Mouse (Mus musculus): ENCODE data around the gene Vgll3. TPM values are rescaled to one million over a fixed set of nuclear protein-coding genes. Genes with fewer than 3 reads are reported as not detected.

Gene Vgll3
- 15.6 TPM for polyA plus RNA-seq (2014; fragmentation: Illumina TruSeq; extraction: RNeasy Lipid Tissue Mini Kit (QIAGEN cat#74804); ENCODE audit: insufficient read depth, low read depth, low replicate concordance)

DNA sequence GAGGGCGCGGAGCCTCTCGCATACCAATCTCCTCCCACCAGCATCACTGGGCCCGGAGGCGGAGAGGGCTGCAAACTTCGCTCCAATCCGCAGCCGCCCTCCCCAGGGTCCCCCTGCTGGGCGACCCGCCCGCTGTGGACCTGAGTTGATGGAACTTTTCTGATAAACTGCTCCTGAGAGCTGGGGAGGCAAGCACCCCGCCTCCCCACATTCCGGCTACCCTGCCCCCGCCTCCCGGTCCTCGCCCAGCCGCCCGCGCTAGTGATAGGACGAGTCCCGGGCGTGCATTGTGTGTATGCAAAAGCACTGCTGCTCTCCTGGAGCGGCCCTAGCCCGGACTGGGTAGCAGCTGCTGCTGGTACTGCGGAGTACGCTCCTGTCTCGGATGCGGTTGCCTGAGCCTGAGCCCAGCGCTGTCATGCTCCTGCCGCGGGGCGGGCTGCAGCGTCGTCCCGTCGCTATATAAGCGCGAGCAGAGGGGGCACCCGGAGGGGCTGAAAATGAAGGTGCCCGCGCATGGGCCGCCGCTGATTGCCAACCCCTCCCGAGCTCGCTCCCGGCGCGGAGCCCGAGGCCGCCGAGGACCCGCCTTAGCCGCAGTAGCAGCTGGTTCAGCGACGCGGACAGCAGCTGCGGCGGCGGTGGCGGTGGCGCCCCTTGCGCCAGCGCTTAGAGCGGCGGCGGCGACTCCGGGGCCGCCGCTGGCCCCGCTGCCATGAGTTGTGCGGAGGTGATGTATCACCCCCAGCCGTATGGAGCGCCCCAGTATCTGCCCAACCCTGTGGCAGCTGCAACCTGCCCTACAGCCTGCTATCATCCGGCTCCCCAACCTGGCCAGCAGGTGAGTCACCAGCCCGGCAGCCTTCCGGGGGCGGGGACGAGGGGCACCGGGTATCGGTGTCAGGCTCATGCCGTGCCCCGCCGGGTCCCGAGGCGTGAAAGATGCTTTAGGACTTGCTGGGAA lies at the start of gene Vgll3:
Gene Vgll3 (plus strand): TSS at position 340 of the 964 bp plus-strand sequence.

